Mouse (Mus musculus): ENCODE data around the gene Tbx2. TPM values are rescaled to one million over a fixed set of nuclear protein-coding genes. Genes with fewer than 3 reads are reported as not detected.

The Tbx2 gene
- polyA plus RNA-seq, 1 experiment from 2014 or later: 1.4 TPM

DNA sequence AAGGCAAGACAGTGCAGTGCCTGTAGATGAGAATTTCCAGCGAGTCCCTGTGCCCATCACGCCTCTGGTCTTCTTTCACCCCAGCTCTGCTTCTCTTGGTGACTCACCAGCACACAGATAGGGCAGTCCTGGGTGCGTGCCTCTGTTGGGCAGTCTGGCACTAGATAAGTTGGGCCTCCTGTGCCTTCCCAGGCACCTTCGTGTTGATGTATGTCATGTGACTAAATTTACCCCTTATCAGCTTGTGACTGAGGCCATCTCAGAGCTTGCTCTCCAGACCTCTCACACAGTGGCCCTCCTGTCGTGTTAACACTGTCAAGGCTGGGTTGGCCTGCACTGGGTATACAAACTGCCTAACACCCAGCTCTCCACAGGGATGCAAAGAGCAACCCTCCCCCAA, 28.3 kb upstream of the Tbx2 start:
- Histone ChIP-seq H3K27me3 (ENCODE audit: control insufficient read depth, insufficient read depth, low read length) (peaks cover 13% of the 10 kb centered on the region), H3K4me3 (ENCODE audit: low read length) (no peak overlapping the region), H3K27ac (ENCODE audit: low read length) (no peak overlapping the region), H3K36me3 (ENCODE audit: control insufficient read depth, insufficient read depth) (no peaks in the 10 kb centered on the region), H3K9ac (ENCODE audit: low read length) (no peak overlapping the region), H3K9me3 (replicated peaks; ENCODE audit: control insufficient read depth, low read length) (no peaks in the 10 kb centered on the region), H3K4me2 (ENCODE audit: low read depth, low read length) (no peak overlapping the region), H3K4me1 (ENCODE audit: control insufficient read depth, insufficient read depth, low read length) (peaks cover 32% of the 10 kb centered on the region)
- 28% methylated on average over 5 of the region's 5 CpGs for WGBS
- peak; percentile 42 for ATAC-seq (replicated peaks; ENCODE audit: extremely low read depth, insufficient read depth, low FRiP score)

DNA sequence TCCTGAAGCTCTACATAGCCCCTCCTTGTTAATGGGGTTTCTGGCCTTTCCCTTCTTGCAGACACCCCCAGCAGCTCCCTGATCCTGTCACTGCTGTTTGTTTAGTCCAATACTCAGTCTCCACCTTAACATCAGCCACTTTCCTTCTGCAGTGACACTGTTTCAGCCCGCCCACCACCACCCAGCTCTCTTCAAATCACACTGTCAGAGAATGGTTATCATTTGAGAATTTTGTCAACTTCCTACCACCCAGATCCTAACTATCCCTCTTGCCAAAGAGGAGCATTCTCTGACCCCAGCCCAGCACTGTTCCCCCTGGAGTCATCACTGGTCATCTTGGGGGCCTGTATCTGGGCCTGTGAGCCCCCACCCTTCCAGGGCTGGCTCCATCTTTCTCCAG, 26.6 kb upstream of the Tbx2 start:
- ATAC-seq (replicated peaks; ENCODE audit: extremely low read depth, insufficient read depth, low FRiP score): no peak
- Histone ChIP-seq H3K9me3 (replicated peaks; ENCODE audit: control insufficient read depth, low read length) (no peaks in the 10 kb centered on the region), H3K9ac (ENCODE audit: low read length) (no peak overlapping the region), H3K4me1 (ENCODE audit: control insufficient read depth, insufficient read depth, low read length) (peaks cover 19% of the 10 kb centered on the region), H3K27me3 (ENCODE audit: control insufficient read depth, insufficient read depth, low read length) (peaks cover 10% of the 10 kb centered on the region), H3K4me2 (ENCODE audit: low read depth, low read length) (no peak overlapping the region), H3K36me3 (ENCODE audit: control insufficient read depth, insufficient read depth) (no peaks in the 10 kb centered on the region), H3K27ac (ENCODE audit: low read length) (no peak overlapping the region), H3K4me3 (ENCODE audit: low read length) (no peak overlapping the region)
- 81% methylated on average over 1 of the region's 1 CpGs for WGBS

DNA sequence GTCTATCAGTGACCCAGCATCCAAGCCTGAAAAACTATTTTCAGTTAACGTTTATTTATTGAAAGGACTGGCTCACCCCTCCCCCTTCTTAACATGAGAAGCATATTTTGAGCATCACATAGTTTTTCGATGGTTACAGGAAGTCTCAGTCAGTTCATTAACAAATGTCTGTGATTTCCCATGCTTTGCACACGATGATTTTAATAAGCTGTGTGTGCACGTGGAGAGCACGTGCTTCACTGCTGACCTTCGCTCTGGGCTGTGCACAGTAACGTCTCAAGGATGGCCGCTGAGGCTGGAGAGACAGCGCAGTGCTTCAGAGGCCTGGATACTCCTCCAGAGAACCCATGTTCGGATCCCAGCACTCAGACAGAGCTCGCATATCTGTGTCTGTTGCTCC, 25.0 kb upstream of the Tbx2 start:
- peaks cover 17% of the 10 kb centered on the region for H3K4me1 ChIP-seq (ENCODE audit: control insufficient read depth, insufficient read depth, low read length)
- H3K4me3 ChIP-seq (ENCODE audit: low read length): no peak overlapping the region
- no peaks in the 10 kb centered on the region for H3K36me3 ChIP-seq (ENCODE audit: control insufficient read depth, insufficient read depth)
- no peak overlapping the region for H3K27ac ChIP-seq (ENCODE audit: low read length)
- no peaks in the 10 kb centered on the region for H3K9me3 ChIP-seq (replicated peaks; ENCODE audit: control insufficient read depth, low read length)
- no peak overlapping the region for H3K9ac ChIP-seq (ENCODE audit: low read length)
- 72% methylated on average over 11 of the region's 11 CpGs for WGBS
- no peak for ATAC-seq (replicated peaks; ENCODE audit: extremely low read depth, insufficient read depth, low FRiP score)
- peaks cover 10% of the 10 kb centered on the region for H3K27me3 ChIP-seq (ENCODE audit: control insufficient read depth, insufficient read depth, low read length)
- no peak overlapping the region for H3K4me2 ChIP-seq (ENCODE audit: low read depth, low read length)

DNA sequence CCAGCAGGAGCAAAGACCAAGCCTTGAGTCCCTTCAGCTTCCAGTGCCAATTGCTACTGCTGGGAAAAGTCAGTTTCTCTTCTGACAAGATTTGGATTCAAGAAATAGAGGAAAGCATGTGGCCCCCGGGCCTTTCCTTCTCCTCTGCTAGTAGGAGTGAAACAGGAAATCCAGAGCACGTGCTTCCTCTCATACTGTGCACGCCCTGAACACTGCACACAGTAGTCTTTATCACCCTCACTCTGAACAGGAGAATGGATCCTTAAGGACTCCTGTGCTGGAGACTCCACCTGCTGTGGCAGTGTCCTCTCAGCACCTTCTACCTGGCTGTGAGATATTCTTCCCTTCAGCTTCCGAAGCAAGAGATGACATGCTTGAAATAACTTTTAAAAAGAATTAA, 21.1 kb upstream of the Tbx2 start:
- Histone ChIP-seq H3K27ac (ENCODE audit: low read length) (no peak overlapping the region), H3K4me2 (ENCODE audit: low read depth, low read length) (no peak overlapping the region), H3K4me1 (ENCODE audit: control insufficient read depth, insufficient read depth, low read length) (peaks cover 14% of the 10 kb centered on the region), H3K9ac (ENCODE audit: low read length) (no peak overlapping the region), H3K4me3 (ENCODE audit: low read length) (no peak overlapping the region), H3K9me3 (replicated peaks; ENCODE audit: control insufficient read depth, low read length) (no peaks in the 10 kb centered on the region), H3K27me3 (ENCODE audit: control insufficient read depth, insufficient read depth, low read length) (peaks cover 8% of the 10 kb centered on the region), H3K36me3 (ENCODE audit: control insufficient read depth, insufficient read depth) (no peaks in the 10 kb centered on the region)
- no peak for ATAC-seq (replicated peaks; ENCODE audit: extremely low read depth, insufficient read depth, low FRiP score)
- 55% methylated on average over 4 of the region's 4 CpGs for WGBS

DNA sequence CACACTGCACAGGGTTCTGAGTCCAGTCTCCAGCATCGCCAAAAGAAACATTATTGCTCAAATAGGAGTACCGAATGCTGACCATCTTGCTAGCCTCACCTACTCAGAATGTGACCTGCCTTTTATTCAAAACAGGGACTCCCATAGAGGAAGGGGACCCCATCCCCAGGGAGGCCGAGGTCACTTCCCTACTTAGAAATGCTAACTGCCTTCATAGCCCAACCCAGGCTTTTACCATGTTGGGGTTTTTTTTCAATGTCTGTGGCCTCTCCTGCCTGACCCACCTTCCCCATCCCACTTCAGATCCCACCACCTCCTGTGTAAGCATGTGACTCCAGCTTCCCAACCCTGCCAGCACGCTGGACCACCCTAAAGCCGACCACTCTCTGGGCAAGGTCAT, 20.7 kb upstream of the Tbx2 start:
- no peak for ATAC-seq (replicated peaks; ENCODE audit: extremely low read depth, insufficient read depth, low FRiP score)
- H3K9me3 ChIP-seq (replicated peaks; ENCODE audit: control insufficient read depth, low read length): no peaks in the 10 kb centered on the region
- H3K4me2 ChIP-seq (ENCODE audit: low read depth, low read length): no peak overlapping the region
- no peaks in the 10 kb centered on the region for H3K36me3 ChIP-seq (ENCODE audit: control insufficient read depth, insufficient read depth)
- WGBS: 88% methylated on average over 5 of the region's 5 CpGs
- H3K27ac ChIP-seq (ENCODE audit: low read length): no peak overlapping the region
- H3K4me3 ChIP-seq (ENCODE audit: low read length): no peak overlapping the region
- H3K27me3 ChIP-seq (ENCODE audit: control insufficient read depth, insufficient read depth, low read length): peaks cover 11% of the 10 kb centered on the region
- H3K4me1 ChIP-seq (ENCODE audit: control insufficient read depth, insufficient read depth, low read length): peaks cover 14% of the 10 kb centered on the region
- no peak overlapping the region for H3K9ac ChIP-seq (ENCODE audit: low read length)

DNA sequence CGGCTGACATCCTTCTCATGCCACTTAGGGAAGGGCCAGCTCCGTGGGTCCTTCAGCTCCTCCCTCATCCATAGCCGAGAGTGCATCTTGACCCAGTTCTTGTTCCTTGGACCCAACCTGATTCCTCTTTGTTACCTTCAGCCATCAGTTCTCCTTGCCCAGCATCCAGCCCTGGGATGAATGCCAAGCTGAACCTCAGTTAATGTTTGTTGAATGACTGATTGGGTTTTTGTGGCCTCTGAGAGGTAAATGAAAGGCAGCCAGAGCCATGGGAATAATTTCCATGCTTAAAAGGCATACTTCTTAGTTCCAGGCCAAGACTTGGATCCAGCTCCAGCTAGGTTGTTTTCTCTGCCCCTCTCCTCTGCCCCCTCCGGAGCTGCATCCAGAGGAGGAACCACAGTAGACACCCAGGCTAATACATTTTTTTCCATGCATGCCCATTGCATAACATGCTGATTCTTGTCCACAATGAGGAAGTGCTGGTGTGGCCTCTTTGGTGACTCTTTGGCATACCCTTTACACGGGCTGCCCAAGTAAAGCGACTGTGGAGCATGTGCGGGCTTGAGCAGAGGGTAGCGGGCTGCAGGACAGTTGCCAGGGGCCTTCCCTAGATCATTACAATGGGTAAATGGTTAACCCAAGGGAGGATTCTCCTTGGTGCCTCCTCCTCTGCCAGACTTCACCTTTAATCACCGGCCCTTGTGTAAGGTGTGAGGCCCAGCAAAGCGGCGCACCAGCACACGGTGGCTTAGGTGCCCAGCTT, 20.0 kb upstream of the Tbx2 start:
- Histone ChIP-seq H3K4me1 (ENCODE audit: control insufficient read depth, insufficient read depth, low read length) (peaks cover 14% of the 10 kb centered on the region), H3K9me3 (replicated peaks; ENCODE audit: control insufficient read depth, low read length) (no peaks in the 10 kb centered on the region), H3K36me3 (ENCODE audit: control insufficient read depth, insufficient read depth) (no peaks in the 10 kb centered on the region), H3K27ac (ENCODE audit: low read length) (no peak overlapping the region), H3K4me2 (ENCODE audit: low read depth, low read length) (no peak overlapping the region), H3K9ac (ENCODE audit: low read length) (no peak overlapping the region), H3K4me3 (ENCODE audit: low read length) (no peak overlapping the region), H3K27me3 (ENCODE audit: control insufficient read depth, insufficient read depth, low read length) (peaks cover 13% of the 10 kb centered on the region)
- no peak for ATAC-seq (replicated peaks; ENCODE audit: extremely low read depth, insufficient read depth, low FRiP score)
- 83% methylated on average over 12 of the region's 12 CpGs for WGBS

GRCm38 (mm10) chr11:85814678-85815077, 17.7 kb upstream of the Tbx2 start:
- Histone ChIP-seq H3K4me2 (ENCODE audit: low read depth, low read length) (0 out of 2 replicates have a peak overlapping the region, but pooled peaks have one; percentile 11), H3K27ac (ENCODE audit: low read length) (no peak overlapping the region), H3K9ac (ENCODE audit: low read length) (no peak overlapping the region)

GRCm38 (mm10) chr11:85816471-85816870, 15.9 kb upstream of the Tbx2 start:
- Histone ChIP-seq H3K9ac (ENCODE audit: low read length) (no peak overlapping the region), H3K4me3 (ENCODE audit: low read length) (no peak overlapping the region), H3K9me3 (replicated peaks; ENCODE audit: control insufficient read depth, low read length) (no peaks in the 10 kb centered on the region), H3K27ac (ENCODE audit: low read length) (no peak overlapping the region), H3K4me2 (ENCODE audit: low read depth, low read length) (no peak overlapping the region), H3K4me1 (ENCODE audit: control insufficient read depth, insufficient read depth, low read length) (peaks cover 16% of the 10 kb centered on the region), H3K36me3 (ENCODE audit: control insufficient read depth, insufficient read depth) (no peaks in the 10 kb centered on the region), H3K27me3 (ENCODE audit: control insufficient read depth, insufficient read depth, low read length) (peaks cover 17% of the 10 kb centered on the region)
- 84% methylated on average over 5 of the region's 5 CpGs for WGBS
- no peak for ATAC-seq (replicated peaks; ENCODE audit: extremely low read depth, insufficient read depth, low FRiP score)

More at GRCm38 (mm10) chr11:85814678-85815077, 17.7 kb upstream of the Tbx2 start:
- 27% methylated on average over 4 of the region's 4 CpGs for WGBS
- ATAC-seq (replicated peaks; ENCODE audit: extremely low read depth, insufficient read depth, low FRiP score): no peak
- no peak overlapping the region for H3K4me3 ChIP-seq (ENCODE audit: low read length)
- H3K4me1 ChIP-seq (ENCODE audit: control insufficient read depth, insufficient read depth, low read length): peaks cover 21% of the 10 kb centered on the region
- peaks cover 13% of the 10 kb centered on the region for H3K27me3 ChIP-seq (ENCODE audit: control insufficient read depth, insufficient read depth, low read length)
- H3K9me3 ChIP-seq (replicated peaks; ENCODE audit: control insufficient read depth, low read length): no peaks in the 10 kb centered on the region
- no peaks in the 10 kb centered on the region for H3K36me3 ChIP-seq (ENCODE audit: control insufficient read depth, insufficient read depth)

- WGBS: 47% methylated on average over 3 of the region's 3 CpGs
- Histone ChIP-seq H3K9ac (ENCODE audit: low read length) (no peak overlapping the region), H3K36me3 (ENCODE audit: control insufficient read depth, insufficient read depth) (no peaks in the 10 kb centered on the region), H3K4me1 (ENCODE audit: control insufficient read depth, insufficient read depth, low read length) (peaks cover 16% of the 10 kb centered on the region), H3K9me3 (replicated peaks; ENCODE audit: control insufficient read depth, low read length) (no peaks in the 10 kb centered on the region), H3K27ac (ENCODE audit: low read length) (peak overlapping the region; percentile 34; the same call in 1 of the 2 replicates), H3K27me3 (ENCODE audit: control insufficient read depth, insufficient read depth, low read length) (peaks cover 19% of the 10 kb centered on the region), H3K4me2 (ENCODE audit: low read depth, low read length) (no peak overlapping the region), H3K4me3 (ENCODE audit: low read length) (no peak overlapping the region)
- peak; percentile 43; the same call in 1 of the 2 replicates for ATAC-seq (replicated peaks; ENCODE audit: extremely low read depth, insufficient read depth, low FRiP score)
Measured at GRCm38 (mm10) chr11:85818401-85818800, 13.9 kb upstream of the Tbx2 start.
